Mouse (Mus musculus) cortical plate, adult 2 months (tissue): ENCODE results near the gene Klk1b3.
"Not testable (repeated sequence)": the region's sequence is repeated elsewhere in the genome, so short reads cannot be mapped to it uniquely, and the experiment has no call there.

Experiments used
- CTCF ChIP-seq: fragments of 200-500 bp; IDR thresholded peaks from 2 replicates; pipeline ENCODE4 v1.5.1; 2011; ENCODE audit warnings: mild to moderate bottlenecking, control low read depth, low read length; ENCODE audit not compliant: insufficient read depth; ENCODE audit errors: extremely low read depth
- POLR2A ChIP-seq: fragments of 200-500 bp; IDR thresholded peaks from 2 replicates; pipeline ENCODE4 v1.6.1; 2011; ENCODE audit warnings: mild to moderate bottlenecking, low read length, control low read depth; ENCODE audit not compliant: insufficient read depth; ENCODE audit errors: extremely low read depth

DNA sequence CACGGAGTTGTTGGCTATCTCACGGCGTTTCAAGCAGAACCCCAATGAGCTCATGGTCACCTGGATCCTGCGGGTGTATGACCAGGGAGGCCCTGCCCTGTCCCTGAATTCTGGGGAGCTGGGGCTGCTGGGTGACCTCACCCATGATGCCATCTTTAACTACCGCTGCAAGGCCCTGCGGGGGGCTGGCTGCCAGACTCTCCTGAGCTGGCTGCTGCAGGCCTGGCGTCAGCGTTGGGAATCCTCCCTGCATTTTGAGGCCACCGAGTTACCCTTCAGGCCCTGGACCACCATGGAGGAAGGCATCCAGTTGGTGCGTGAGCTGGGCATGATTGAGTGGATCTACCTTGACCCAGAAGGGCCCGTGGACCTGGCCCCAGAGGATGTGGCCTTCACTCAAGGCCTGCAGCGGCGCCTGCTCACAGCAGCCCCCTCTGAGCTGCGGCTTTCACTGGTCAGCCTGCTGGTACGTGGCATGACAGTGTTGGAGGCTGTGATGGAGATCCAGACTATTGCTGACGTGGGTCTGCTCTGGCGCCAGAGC, 52.8 kb downstream of the Klk1b3 start:
- TF ChIP-seq CTCF, POLR2A: not testable (repeated sequence)
